Mouse (Mus musculus) c-Kit-positive CD71-negative TER-119-negative erythroid progenitor cells, embryonic 14.5 days (primary cell): ENCODE data around the gene Grap.
"Not testable (repeated sequence)": the region's sequence is repeated elsewhere in the genome, so short reads cannot be mapped to it uniquely, and the experiment has no call there.

Experiments used
- DNase-seq: peaks from one replicate; pipeline ENCODE4 v3.0.0-alpha.2; 2013; ENCODE audit warnings: low read depth

Grap gene

GRCm38 (mm10) chr11:61652686-61653447 is at the start of gene Grap:
Grap (plus strand) TSS chr11:61653265.
- DNase-seq: no peak

GRCm38 (mm10) chr11:61608072-61608471 is 45.0 kb upstream of the Grap start:
- no peak for DNase-seq

- no peak for DNase-seq
Observed at GRCm38 (mm10) chr11:61611197-61611596, 41.9 kb upstream of the Grap start.

GRCm38 (mm10) chr11:61612116-61612635 is 40.9 kb upstream of the Grap start:
- no peak for DNase-seq

GRCm38 (mm10) chr11:61614401-61614800 is 38.7 kb upstream of the Grap start:
- no peak for DNase-seq

- no peak for DNase-seq
Observed at GRCm38 (mm10) chr11:61615686-61616522, 37.2 kb upstream of the Grap start.

GRCm38 (mm10) chr11:61616523-61617292 is 36.4 kb upstream of the Grap start:
- DNase-seq: no peak

GRCm38 (mm10) chr11:61617293-61617975 is 35.6 kb upstream of the Grap start:
- DNase-seq: no peak

GRCm38 (mm10) chr11:61618131-61618530 is 34.9 kb upstream of the Grap start:
- no peak for DNase-seq

- DNase-seq: no peak
Observed at GRCm38 (mm10) chr11:61618571-61618970, 34.5 kb upstream of the Grap start.

GRCm38 (mm10) chr11:61619356-61619755 is 33.7 kb upstream of the Grap start:
- no peak for DNase-seq

- DNase-seq: no peak
Observed at GRCm38 (mm10) chr11:61619791-61620241, 33.2 kb upstream of the Grap start.

- DNase-seq: peak; percentile 36
Observed at GRCm38 (mm10) chr11:61620254-61620670, 32.8 kb upstream of the Grap start.

GRCm38 (mm10) chr11:61620762-61621161 is 32.3 kb upstream of the Grap start:
- DNase-seq: no peak

GRCm38 (mm10) chr11:61625136-61625535 is 27.9 kb upstream of the Grap start:
- no peak for DNase-seq

GRCm38 (mm10) chr11:61626509-61626908 is 26.6 kb upstream of the Grap start:
- no peak for DNase-seq

GRCm38 (mm10) chr11:61629621-61630020 is 23.4 kb upstream of the Grap start:
- DNase-seq: no peak

GRCm38 (mm10) chr11:61636309-61636708 is 16.8 kb upstream of the Grap start:
- DNase-seq: not testable (repeated sequence)

GRCm38 (mm10) chr11:61637413-61637812 is 15.7 kb upstream of the Grap start:
- DNase-seq: no peak

GRCm38 (mm10) chr11:61637856-61638255 is 15.2 kb upstream of the Grap start:
- no peak for DNase-seq

GRCm38 (mm10) chr11:61638764-61639536 is 14.1 kb upstream of the Grap start:
- no peak for DNase-seq
